Mouse (Mus musculus) gastrocnemius, adult 8-10 months (tissue): ENCODE results near the gene Tek. TPM values are rescaled to one million over a fixed set of nuclear protein-coding genes. Genes with fewer than 3 reads are reported as not detected.
A peak's percentile ranks its signal among the peaks of the same experiment; 100 is the strongest.
"Not testable (repeated sequence)": the region's sequence is repeated elsewhere in the genome, so short reads cannot be mapped to it uniquely, and the experiment has no call there.

Experiments used
- DNase-seq, 2 experiments: peaks; one replicate each; pipeline ENCODE4 v3.0.0; 2022; ENCODE audit warnings: low spot score in 2 of 2
- total RNA-seq, 4 experiments: library from RNA; stranded (reverse); gene quantifications; 2 replicates each; pipeline ENCODE4 v1.2.4; 2022

Gene Tek
- total RNA-seq = 10 to 100 TPM in 2 of 4 experiments, 1 to 10 TPM in 2; 7.4 to 10.6 (median 9.3) TPM

DNA sequence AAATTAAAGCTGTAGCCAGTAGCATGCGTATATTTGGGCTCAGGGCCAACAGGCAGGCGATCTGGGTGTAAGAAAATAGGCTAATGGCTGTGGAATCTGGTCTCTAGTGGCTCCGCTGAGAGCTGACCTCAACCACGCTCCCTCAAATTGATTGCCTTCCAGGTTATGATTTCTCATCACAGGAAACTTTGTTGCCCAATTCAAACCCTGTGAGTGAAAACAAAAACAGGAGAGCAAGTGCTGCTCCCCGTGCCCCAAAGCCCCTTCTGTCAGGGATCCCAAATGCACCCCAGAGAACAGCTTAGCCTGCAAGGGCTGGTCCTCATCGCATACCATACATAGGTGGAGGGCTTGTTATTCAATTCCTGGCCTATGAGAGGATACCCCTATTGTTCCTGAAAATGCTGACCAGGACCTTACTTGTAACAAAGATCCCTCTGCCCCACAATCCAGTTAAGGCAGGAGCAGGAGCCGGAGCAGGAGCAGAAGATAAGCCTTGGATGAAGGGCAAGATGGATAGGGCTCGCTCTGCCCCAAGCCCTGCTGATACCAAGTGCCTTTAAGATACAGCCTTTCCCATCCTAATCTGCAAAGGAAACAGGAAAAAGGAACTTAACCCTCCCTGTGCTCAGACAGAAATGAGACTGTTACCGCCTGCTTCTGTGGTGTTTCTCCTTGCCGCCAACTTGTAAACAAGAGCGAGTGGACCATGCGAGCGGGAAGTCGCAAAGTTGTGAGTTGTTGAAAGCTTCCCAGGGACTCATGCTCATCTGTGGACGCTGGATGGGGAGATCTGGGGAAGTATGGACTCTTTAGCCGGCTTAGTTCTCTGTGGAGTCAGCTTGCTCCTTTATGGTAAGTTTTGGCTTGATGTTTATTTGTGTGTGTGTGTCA is at the start of gene Tek:
Gene Tek (plus strand): TSS at position 452 of the 894 bp plus-strand sequence.
- DNase-seq = peak; percentile 25 to 46

DNA sequence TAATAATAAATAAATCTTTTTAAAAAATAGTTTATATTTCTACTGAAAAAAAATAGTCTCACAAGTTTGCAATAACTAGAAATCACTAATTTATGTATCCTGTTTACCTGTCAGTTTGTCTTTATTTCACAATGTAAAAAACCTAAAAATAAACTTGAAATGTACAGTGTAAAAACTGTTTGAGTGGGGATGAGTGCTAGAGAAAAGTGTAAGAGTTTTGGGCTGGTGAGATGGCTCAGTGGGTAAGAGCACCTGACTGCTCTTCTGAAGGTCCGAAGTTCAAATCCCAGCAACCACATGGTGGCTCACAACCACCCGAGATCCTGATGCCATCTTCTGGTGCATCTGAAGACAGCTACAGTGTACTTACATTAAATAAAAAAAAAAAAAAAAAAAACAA is 49.3 kb upstream of the Tek start:
- not testable (repeated sequence) for DNase-seq

GRCm38 (mm10) chr4:94691078-94691477 is 48.0 kb upstream of the Tek start:
- no peak for DNase-seq

- no peak for DNase-seq
Observed at GRCm38 (mm10) chr4:94692175-94692574, 46.9 kb upstream of the Tek start.

DNA sequence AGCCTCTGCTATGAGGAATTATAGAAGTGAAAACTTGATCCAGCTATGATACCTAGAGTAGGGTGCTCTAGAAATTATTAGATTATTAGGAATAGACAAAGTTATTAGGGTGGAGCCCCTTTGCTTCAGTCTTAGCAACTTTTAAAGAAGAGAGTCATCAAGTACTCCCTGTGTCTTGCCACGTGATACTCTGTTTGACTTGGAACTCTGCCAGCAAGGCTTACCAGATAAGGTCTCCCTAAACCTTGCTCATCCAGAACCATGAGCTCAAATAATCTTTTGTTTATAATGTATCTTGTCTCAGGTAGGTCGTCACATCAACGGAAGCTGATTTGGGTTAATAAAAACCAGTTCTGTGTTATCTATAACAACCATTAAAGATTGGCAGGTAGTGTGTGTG is 42.7 kb upstream of the Tek start:
- DNase-seq = no peak

- DNase-seq = no peak
Observed at GRCm38 (mm10) chr4:94711002-94711401, 28.1 kb upstream of the Tek start.

DNA sequence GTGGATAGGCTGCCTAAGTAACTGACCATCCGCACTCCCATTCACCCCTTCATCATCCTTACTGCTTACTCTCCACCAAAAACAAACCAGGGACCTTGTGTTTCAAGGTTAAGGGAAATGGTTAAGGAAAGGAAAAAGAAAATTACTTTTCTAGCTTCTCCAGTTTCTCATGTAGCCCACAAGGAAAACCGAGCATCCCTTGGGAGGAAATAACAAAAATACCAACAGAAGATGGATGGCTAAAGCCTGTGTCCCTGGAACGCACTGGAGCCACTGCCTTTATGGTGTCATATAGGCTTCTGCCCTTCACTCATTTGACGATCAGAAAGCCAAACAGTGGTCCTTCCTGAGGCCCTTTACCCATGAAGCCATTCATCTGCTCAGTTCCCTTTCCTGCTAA is 27.7 kb upstream of the Tek start:
- no peak for DNase-seq

DNA sequence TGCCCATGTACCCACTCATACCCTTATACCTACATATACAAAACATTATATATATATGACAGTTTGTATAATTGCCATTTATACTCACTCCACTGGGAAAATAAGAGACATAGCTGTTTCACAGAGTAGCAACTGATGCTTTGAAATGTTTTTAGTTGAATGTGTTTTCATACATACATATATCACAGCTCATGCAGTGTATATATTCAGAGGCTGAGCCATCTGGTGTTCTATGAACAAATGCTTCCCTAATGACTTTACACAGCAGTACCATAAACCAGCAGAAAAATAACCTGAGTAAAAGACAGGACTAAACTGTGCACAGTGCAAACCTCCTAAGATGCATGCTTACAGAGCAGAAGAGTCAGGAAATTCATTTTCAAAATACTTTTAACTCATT is 25.3 kb upstream of the Tek start:
- no peak for DNase-seq

DNA sequence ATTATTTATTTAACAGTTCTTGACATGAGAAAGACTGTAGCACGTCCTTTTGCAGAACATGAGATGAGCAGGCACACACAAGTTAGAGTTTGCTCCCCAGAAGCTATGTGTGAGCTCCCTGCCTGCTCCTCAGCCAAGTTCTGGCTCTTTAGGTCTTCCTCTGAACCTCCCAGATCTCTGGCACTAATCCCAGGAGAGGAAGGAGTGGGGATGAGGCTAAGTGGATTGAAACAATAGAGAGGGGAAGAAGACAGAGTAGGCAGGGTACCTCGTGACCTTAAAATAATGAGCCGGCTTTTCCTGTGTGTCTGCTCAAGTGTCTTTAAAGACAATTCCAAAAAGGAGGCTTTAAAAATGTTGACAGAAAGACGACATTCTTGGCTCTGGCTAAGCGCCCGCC is 23.9 kb upstream of the Tek start:
- DNase-seq = no peak

- no peak for DNase-seq
Observed at GRCm38 (mm10) chr4:94725799-94726198, 13.3 kb upstream of the Tek start.

- DNase-seq = no peak
Observed at GRCm38 (mm10) chr4:94732721-94733120, 6.4 kb upstream of the Tek start.

GRCm38 (mm10) chr4:94737326-94738295 is 1.5 kb upstream of the Tek start:
- DNase-seq = no peak

- DNase-seq = no peak
Observed at GRCm38 (mm10) chr4:94741824-94742223, 2.7 kb downstream of the Tek start.

- DNase-seq = peak in 1 of 2 experiments; percentile 20
Observed at GRCm38 (mm10) chr4:94745749-94746148, 6.7 kb downstream of the Tek start.

DNA sequence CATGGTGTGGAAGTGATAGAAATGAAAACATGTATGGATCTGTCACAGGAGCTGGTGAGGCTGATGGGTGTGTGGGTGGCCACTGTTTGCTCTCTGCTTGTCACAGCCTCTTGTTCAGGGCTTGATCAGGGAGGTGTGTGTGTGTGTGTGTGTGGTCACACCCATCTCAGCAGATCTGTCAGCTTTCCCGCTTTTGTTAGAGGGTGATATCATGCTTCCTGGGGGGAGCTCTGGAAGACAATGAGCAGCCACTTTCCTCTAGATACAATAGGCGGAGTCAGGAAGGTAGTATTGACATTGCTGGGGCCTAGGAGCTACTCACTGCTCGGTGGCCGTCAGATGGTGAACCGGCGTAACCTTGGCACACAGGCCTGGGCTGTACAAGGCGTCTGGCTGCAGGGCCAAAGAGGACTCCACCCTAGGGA is 7.3 kb downstream of the Tek start:
- peak; percentile 27 to 66 for DNase-seq

DNA sequence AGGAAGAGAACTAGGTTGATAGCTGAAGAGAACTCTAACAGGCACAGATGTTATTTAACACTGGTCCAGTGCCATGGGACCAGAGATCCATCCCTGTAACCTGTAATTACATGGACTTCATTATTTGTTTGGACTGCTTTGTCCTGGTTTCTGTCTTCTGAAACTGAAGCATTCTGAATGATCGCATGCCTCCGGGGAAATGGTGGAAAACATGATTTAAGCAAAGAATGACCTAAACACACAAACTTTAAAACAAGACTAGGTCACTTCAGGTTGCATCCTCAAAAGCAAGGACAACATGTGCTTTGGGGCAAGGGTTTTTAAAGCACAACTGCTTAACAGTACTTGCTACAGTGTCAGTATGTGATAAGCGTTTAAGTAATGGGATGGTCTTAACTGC is 8.2 kb downstream of the Tek start:
- DNase-seq = no peak

GRCm38 (mm10) chr4:94752512-94752911 is 13.4 kb downstream of the Tek start:
- peak; percentile 29 to 50 for DNase-seq

DNA sequence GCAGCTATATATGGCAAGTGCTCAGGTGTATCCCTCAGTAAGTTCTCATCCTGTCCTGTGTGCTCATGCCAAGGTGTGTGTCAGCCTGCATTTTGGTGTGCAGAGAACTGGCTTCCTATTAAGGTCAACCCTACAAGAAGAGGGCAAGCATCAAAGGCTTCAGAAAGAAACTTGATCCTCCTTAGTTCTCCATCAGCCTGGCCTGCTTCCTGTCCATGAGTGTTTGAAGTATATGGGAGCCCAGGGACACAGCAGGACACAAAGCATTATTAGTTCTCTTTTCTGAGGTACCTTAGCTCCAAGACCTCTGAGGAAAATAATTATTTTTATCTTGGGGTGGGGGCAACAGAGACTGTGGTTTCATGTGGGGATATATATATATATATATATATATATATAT is 26.1 kb downstream of the Tek start:
- no peak for DNase-seq

DNA sequence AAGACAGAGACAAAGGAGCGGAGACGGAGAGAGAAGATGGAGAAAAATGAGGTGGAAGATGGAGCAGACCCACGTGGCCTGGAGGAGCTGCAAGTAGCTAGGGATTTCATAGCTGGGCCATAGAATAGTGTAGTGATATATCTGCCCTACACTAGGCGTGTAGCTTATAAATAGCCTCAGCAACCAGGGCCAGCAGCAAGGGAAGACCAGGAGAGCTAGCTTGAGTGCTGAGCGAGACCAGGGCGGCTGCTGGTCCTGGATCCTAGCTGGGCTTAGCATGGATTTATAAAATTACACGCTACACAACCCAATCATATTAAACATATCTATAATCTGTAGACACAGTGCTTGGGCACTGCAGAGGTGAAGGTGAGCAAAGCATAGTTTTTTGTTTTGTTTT is 27.1 kb downstream of the Tek start:
- DNase-seq = no peak

DNA sequence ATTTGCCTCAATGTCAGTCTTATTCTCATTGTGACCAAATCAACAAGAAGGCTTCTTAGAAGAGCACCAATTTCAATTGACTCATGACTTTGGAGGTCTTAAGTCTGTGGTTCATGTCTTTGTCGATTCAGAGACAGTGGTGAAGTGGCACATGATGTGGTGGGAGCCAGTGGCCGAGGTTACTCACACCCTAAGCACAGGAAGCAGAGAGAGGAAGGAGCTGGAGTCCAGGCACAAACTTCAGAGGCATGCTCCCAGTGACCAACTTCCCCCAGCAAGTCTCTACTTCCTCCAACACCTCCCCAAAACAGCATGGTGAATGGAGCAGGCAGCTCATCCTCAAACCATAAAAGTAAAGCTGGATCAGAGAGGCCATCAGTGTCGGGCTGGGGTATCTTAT is 29.5 kb downstream of the Tek start:
- no peak for DNase-seq

DNA sequence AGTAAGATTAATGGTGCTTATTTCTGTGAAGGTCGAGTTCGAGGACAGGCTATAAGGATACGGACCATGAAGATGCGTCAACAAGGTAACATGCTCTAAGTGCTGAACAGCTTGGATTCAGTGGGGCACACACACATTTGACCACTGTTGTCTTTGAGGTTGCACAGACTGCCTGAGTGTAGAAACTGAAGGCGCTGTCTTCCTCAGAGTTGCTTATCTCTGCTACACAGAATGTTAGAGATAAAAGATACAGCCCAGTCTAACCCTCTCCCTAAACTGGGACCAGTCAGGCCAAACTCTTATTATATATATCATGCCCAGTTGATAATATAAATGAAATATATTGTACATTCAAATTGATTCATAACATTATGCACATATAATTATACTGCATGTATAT is 42.0 kb downstream of the Tek start:
- no peak for DNase-seq

DNA sequence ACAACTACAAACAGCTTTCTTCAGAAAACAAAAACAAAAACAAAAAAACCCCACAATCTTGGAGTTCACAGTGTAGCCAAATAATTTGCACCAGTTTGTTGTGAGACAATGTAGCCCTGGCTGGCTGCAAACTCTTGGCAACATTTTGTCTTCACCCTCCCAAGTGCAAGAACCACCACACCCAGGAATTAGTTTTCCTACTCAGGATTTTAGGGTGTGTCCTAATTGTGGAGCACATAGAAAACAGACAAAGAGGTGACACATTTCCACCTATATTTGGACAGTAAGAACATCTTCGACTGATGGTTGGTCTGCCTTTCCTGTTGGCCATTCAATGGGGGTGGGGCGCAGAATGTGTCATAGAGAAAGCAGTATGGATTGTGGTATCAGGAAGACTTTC is 46.8 kb downstream of the Tek start:
- no peak for DNase-seq
